Mouse (Mus musculus) olfactory bulb, adult 2 months (tissue): ENCODE measurements at regions not wholly inside any gene's neighbourhood (a gene's known extent, or its start where the extent isn't known, plus 50 kb on each side); places are given as distances from the start of the nearest gene placed in this dataset.

Experiments used
- H3K27ac ChIP-seq: fragments of 200-500 bp; 2 replicates; pipeline ENCODE4 v1.5.1; 2012; ENCODE audit warnings: low read depth, low read length; ENCODE audit not compliant: insufficient read depth
- H3K4me1 ChIP-seq: fragments of 200-500 bp; 2 replicates; pipeline ENCODE4 v1.6.1; 2012; ENCODE audit warnings: low read length; ENCODE audit not compliant: control insufficient read depth, insufficient read depth
- H3K4me3 ChIP-seq: fragments of 200-500 bp; 2 replicates; pipeline ENCODE4 v1.5.1; 2012; ENCODE audit warnings: mild to moderate bottlenecking, low read depth, low read length, moderate library complexity; ENCODE audit not compliant: insufficient read depth
- CTCF ChIP-seq: fragments of 200-500 bp; IDR thresholded peaks from 2 replicates; pipeline ENCODE4 v1.5.1; 2012; ENCODE audit warnings: low read depth, mild to moderate bottlenecking, low read length, moderate library complexity; ENCODE audit not compliant: insufficient read depth
- POLR2A ChIP-seq: fragments of 200-500 bp; IDR thresholded peaks from 2 replicates; pipeline ENCODE4 v1.6.1; 2012; ENCODE audit warnings: mild to moderate bottlenecking, low read depth, low read length, moderate library complexity; ENCODE audit not compliant: insufficient read depth
- WGBS: fragments of 180-500 bp; shearing (Covaris S2); methylation state at CpG from one replicate; pipeline ENCODE4 v1.1.7; 2018; 5-methylcytosine and 5-hydroxymethylcytosine counted together

DNA sequence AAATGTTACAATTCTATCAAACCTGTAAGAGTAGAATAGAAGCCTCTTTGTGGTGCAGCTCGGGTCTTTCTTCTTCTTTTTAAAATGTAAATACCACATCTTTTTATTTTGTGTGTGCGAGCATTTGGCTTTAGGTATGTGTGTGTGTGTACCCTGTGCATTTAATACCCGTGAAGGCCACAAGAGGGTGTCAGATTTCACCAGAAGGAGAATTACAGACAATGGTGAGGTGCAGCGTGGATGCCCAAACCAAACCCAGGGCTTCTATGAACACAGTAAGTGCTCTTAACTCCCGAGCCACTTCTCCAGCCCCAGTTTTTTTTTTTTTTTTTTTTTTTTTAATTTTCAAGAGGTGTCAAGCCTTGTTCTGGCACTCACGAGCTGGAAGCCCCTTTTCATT, 135.0 kb upstream of the Gm17728 start:
- no peak overlapping the region for H3K27ac ChIP-seq
- 74% methylated on average over 6 of the region's 6 CpGs for WGBS
- TF ChIP-seq POLR2A (no peak), CTCF (no peak)

DNA sequence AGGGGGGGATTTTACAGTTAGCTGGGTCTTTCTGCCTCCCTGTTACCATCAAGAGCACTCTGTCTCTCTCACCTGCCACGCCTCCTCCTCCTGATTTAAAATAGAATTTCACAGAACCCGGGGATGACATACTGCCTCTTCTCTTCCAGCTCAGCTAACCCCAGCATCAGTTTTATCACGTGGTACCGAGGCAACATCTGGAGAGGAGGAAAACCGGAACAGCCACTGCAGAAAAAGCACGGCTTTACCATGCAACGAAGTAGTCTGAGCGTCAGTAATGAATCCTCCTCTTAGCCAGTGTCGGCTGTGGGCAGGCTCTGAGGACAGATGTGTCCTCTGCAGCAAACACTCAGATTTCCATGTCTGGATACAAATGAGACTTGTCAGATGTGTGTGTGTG, 134.2 kb upstream of the Gm17728 start:
- Histone ChIP-seq H3K27ac (peak overlapping the region; percentile 79), H3K4me1 (peaks cover 16% of the 10 kb centered on the region), H3K4me3 (no peak overlapping the region)
- WGBS = 23% methylated on average over 9 of the region's 9 CpGs
- TF ChIP-seq CTCF (no peak), POLR2A (no peak)

More for the DNA sequence above, 135.0 kb upstream of the Gm17728 start:
- Histone ChIP-seq H3K4me3 (no peak overlapping the region), H3K4me1 (peaks cover 14% of the 10 kb centered on the region)

DNA sequence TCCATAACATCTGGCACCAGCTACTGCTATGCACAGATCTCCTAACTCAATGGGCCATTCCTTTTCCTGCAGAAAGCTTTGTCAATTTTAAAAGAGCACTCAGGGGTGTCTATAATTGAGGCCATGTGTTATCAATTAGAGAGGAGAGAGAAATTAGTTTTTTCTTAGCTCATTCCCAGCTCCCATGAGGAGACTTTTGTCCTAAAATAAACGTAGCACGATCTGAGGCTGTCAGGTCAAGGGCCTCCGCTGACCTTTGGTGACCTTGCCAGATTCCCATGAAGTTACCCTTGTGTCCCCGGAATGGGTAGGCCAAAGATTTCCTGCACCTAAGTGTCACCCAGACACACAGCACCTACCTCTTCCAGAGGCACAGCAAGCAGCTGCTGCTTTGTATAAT, 130.3 kb upstream of the Gm17728 start:
- H3K27ac ChIP-seq = peak overlapping the region; percentile 86
- H3K4me1 ChIP-seq = peaks cover 16% of the 10 kb centered on the region
- H3K4me3 ChIP-seq = no peak overlapping the region
- TF ChIP-seq POLR2A (no peak), CTCF (no peak)
- WGBS = 38% methylated on average over 4 of the region's 4 CpGs

DNA sequence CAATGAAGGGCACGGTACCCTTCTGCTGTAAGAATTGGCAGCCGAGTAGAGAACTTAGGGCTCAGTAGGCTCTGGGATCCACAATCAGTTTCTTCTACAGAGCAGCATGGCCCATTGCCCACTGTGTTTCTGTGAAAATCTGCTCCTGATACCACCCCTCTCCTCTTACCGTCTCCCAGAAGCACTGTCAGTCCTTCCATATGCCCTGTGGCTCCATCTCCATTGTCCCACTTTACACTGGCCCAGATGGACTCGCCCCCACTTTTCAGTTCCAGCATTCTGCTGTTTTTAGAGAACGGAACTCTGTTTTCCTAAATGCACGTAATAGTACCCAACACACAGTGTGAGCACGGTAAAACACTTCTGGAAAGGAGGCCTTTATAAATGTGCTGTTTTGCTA, 129.6 kb upstream of the Gm17728 start:
- H3K4me1 ChIP-seq = peaks cover 16% of the 10 kb centered on the region
- H3K27ac ChIP-seq = peak overlapping the region; percentile 86
- H3K4me3 ChIP-seq = no peak overlapping the region
- 64% methylated on average over 7 of the region's 7 CpGs for WGBS
- TF ChIP-seq POLR2A = no peak

DNA sequence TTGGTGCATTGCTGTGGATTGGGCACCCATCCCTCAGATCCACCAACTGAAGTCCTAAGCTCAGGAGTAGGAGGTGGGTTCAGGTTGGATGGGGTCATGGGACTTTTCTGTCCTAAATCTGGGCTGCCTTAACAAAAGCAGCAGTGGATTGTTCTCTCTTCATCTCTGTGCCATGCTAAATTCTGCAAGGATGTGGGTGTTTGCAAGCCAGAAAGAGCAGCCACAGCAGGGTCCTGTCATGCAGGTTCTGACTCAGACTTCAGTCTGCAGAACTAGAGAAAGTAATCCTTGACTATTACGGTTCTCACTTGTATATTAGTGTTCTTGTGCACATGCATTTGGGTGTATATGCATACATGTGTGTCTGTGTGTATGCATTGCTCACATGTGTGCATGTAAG, 125.5 kb upstream of the Gm17728 start:
- WGBS = 25% methylated on average over 1 of the region's 1 CpGs

DNA sequence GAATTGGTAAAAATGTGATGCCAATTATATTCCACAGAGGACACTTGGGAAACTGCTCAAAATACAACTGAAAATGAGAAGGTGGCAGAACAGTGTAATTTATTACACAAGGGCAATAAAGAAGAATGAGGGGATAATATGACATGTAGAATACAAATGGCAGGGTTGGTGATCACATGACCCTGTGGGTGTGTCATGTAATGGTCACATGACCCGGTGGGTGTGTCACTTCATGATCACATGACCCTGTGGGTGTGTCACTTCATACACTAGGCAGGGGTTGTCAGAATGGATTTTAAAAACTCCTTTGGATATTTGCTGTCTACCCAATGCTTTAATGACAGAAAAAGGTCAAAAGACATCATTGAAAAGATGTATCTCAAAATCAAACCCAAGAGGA, 123.6 kb upstream of the Gm17728 start:
- WGBS = 100% methylated on average over 1 of the region's 1 CpGs
- TF ChIP-seq POLR2A (no peak), CTCF (no peak)
- H3K27ac ChIP-seq = no peak overlapping the region
- peaks cover 7% of the 10 kb centered on the region for H3K4me1 ChIP-seq
- no peak overlapping the region for H3K4me3 ChIP-seq

More for the DNA sequence above, 125.5 kb upstream of the Gm17728 start:
- H3K4me1 ChIP-seq = peaks cover 13% of the 10 kb centered on the region
- H3K4me3 ChIP-seq = no peak overlapping the region
- TF ChIP-seq CTCF (no peak), POLR2A (no peak)
- peak overlapping the region; percentile 93 for H3K27ac ChIP-seq

DNA sequence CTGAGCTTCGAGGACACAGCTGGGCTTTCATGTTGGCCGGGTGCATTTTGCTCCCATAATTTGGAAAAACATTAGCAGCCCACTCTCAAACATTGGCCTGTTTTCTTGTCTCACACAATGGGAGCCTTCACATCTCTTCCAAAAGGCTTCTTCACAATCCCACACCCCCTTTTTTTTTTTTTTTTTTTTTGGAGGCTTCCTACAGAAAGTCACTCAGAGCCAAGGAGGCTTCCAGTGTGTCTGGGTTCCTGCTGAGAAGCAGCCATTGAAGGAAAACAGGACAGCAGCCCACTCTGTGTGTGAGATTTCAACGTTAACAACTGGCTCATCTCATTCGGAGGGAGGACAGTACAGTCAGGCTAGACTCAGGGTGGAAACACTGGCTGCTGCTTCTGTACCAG, 120.8 kb upstream of the Gm17728 start:
- TF ChIP-seq POLR2A (no peak), CTCF (no peak)
- 12% methylated on average over 4 of the region's 4 CpGs for whole genome bisulfite sequencing
- peak overlapping the region; percentile 74 for H3K27ac ChIP-seq

DNA sequence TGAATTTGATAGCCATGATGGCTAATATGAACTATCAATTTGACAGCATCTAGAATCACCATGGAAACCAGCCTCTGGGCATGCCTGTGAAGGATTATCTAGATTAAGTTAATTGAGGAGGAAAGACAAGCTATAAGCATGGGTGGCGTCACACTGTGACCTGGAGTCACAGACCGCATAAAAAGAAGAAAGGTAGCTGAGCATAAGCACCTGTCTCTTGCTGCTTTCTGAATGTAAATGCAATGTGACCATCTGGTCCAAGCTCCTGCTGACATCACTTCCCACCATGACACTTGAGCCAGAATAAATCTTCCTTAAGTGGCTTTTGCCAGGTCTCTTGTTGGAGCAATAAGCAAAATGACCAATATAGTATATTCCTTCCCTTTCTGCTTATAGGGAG, 113.4 kb upstream of the Gm17728 start:
- Histone ChIP-seq H3K4me3 (no peak overlapping the region), H3K27ac (no peak overlapping the region), H3K4me1 (no peaks in the 10 kb centered on the region)
- TF ChIP-seq POLR2A (no peak), CTCF (no peak)
- WGBS = 92% methylated on average over 2 of the region's 2 CpGs

More for the DNA sequence above, 120.8 kb upstream of the Gm17728 start:
- no peak overlapping the region for H3K4me3 ChIP-seq
- peaks cover 7% of the 10 kb centered on the region for H3K4me1 ChIP-seq

DNA sequence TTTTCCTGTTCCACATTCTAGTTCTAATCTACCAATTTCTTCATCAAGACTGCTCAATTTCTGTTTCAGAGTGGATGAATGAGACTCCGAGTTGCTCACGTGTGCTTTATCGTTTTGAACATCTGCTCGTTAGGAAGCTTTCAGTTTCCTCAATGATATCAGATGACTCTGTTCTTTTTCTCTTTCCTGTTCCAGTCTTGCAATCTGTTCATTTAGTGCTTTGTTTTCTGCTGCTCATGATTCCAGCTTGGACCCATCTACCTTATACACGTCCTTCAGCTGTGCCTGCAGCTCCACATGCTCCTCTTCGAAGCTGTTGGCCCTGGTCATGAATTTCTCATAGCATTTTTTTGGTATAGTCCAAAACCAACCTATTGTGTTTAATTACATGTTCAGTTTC, 99.1 kb upstream of the Gm17728 start:
- TF ChIP-seq CTCF (no peak), POLR2A (no peak)
- Histone ChIP-seq H3K4me3 (no peak overlapping the region), H3K27ac (no peak overlapping the region), H3K4me1 (no peaks in the 10 kb centered on the region)
- WGBS = 75% methylated on average over 6 of the region's 6 CpGs

DNA sequence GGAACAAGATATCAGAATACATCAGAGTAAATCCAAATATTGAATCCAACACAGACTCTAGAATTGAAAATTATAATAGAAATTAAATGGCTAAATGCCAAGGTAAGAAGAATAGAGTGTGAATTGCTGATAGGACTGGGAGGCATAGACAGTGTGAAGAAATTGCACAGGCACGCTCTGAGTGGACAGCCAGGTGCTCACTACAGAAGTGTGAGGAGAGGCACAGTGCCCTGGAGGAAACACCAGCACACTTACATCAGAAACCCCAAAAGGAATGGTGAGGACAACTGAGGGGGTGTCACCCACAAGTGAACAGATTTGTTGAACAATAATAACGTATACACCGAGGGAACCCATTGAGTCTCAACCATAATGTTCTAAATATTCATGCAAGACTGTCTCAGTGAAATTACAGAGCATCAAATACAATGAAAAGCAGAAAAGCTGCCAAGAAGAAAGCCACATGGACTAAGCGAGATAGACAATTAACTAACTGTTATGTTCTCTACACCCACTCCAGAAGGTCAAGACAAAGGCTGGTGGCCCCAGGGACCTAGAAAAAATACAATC, 92.9 kb upstream of the Gm17728 start:
- WGBS = 54% methylated on average over 4 of the region's 4 CpGs
- Histone ChIP-seq H3K4me1 (no peaks in the 10 kb centered on the region), H3K4me3 (no peak overlapping the region), H3K27ac (no peak overlapping the region)
- no peak for TF ChIP-seq POLR2A
- TF ChIP-seq CTCF = no peak
